Mouse (Mus musculus) heart, postnatal 36 days (tissue): ENCODE measurements around the gene Ighmbp2. TPM values are rescaled to one million over a fixed set of nuclear protein-coding genes. Genes with fewer than 3 reads are reported as not detected.

Source experiments
- DNase-seq, 2 experiments: peaks; one replicate each; pipeline ENCODE4 v3.0.0; 2021 to 2022
- intact Hi-C: fragments of 180-260 bp; cut with DNase I; formaldehyde crosslinking; loops from one replicate; pipeline ENCODE4 v1.15.1; 2025
- total RNA-seq, 2 experiments: library from RNA; stranded (reverse); gene quantifications; 2 replicates each; pipeline ENCODE4 v1.2.3; 2021

Ighmbp2 gene
- total RNA-seq, result 1 to 10 TPM; 3.4 to 3.5 TPM

DNA sequence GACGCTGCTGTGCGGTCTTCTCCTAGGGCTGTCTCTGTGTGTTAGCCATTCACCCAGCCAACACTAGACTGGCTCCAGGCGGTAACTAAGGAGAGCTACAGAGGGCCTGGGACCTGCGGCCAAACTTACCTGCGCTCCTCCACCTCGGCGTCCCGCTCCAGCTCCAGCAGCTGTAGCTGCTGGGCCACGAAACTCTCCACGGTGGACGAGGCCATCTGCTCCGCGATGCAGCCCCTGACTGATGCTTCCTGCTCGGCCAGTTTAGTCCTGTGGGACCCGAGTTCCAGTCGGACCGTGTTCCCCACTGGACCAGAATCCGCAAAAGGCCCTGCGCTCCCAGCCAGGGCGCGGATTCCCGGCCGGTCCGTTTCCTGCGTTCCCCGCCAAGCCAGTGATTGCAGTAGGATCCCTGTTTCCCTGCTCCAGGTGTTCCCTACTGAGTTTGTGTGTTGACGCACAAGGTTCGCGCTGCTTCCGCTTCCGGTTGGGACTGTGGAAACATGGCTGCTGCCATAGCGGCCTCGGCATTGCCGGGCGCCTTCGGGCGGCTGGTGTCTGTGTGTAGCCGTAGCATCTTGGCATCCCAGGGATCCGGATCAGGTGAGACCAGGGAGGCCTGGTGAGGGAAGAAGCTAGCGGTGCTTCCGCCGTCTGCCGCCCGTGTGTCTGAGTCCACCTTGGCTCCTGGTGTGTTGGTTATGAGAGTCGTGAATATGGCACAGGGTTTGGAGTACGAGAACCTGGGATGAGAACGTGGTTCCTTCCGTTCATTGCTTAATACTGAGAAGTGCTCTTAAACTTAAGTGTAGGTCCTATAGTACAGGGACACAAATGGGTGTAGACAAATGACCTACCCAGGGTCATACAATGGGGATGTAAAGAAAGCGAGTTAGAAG lies at the start of gene Ighmbp2, which contains the start of gene Mrpl21:
TSS of gene Ighmbp2 (minus strand) at position 446 of the 896 bp plus-strand sequence.
TSS of gene Mrpl21 (plus strand) at position 330 of the 896 bp plus-strand sequence.
- DNase-seq, result peak; percentile 89 to 93
- intact Hi-C loops, result no loop called here

DNA sequence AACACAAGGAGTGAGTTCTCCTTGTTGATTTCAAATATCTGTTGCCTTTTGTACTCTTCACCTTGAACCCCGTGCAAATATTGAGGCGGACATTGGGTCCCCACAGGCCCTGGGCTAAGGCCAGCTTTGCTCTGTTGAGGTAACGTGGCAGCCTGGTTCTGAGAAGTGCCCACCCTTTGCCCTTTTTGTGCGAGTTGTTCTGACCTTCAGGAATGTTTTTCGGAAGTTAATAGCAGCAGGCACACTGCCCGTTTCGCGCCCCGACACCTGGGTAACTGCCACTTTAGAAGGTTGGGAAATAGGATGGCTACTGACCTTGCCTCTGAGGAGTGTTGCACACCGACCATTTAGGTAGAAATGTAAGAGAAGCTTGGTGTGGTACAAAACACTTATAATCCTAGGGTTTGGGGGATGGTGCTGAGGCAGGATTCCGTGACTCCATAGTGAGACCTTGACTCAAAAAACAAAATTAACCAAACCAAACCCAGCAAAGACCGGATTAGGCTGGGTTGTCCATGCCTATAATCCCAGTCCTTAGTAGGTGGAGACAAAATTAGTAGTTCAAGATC lies 43.7 kb upstream of the Ighmbp2 start:
- intact Hi-C loops, result loop anchor here (10.0 kb wide), 1 partner anchor 248 kb away; the partner anchor contains the start of gene Ppp6r3
- no peak for DNase-seq

DNA sequence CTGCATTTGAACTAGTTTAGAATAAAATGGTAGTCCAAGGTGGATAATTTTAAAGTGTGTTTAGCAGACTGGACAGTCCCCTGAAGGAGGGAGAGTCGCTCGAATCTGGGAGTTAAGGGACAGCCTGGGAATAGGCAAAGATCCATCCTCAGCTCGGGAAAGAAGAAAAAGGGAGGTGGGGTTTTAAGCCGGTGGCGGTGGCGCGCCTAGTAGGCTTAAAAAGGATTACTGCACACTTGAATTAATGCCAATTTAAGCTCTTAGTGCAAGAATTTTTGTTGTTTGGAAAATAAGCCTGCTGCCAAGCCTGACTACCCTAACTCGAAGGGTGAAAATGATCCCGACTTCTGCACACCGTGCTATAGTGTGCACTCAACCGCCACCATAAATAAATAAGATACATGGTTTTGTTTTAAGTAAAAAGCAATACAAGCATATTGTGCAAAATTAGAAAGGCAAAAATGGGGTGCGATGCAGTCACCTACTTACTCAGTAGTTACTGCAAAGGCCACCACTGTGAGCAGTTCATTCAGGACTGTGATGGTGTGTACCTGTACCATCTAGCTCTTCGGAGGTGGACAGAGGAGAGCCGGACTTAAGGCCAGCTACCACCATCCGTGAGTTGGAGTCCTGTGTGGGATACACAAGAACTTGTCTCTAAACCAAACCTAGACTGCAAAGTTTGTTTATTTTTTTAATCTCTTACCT lies 43.1 kb upstream of the Ighmbp2 start:
- intact Hi-C loops, result loop anchor here (1.0 to 10.0 kb wide), 2 partner anchors 27 to 249 kb away; partner anchors contain the start of gene Ppp6r3
- peak; percentile 14 to 46 for DNase-seq

DNA sequence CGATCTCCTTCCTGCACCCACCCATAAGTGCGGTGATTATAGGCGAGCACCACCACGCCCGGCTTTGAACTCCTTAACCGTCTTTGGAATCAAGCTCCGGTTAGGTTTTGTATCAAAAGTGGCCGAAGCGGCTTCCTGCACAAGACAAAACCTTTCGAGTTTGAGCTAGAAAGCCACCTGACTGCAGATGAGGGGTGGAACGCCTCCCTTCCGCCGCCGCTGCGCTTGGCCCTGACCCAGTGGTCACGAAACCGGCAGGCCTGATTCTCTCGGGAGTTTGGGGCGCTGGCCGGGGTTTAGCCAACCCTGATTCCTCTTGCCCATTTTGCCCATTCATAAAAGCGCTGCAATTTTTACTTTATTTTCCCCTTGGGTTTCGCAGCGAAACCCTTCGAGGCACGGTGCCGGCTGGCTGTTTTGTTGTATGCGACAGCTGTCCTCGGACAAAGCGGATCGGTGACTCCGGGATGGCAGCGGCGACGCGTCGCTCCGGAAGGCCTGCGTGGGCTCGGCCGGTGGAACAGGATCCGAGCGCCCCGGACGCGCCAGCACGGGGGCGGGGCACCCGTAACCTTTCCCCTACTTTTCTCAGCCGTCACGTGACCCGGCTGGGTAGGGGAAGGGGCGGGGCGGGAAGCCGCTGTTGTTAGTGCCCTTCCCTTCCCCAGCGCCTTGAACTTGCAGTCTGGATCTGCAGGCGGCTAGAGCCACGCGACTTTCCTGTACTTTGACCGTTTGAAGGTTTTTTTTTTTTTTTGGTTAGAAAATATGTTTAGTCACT lies 42.3 kb upstream of the Ighmbp2 start:
- DNase-seq, result peak; percentile 93 to 95
- intact Hi-C loops, result loop anchor here (1.0 to 10.0 kb wide), 2 partner anchors 28 to 250 kb away; partner anchors contain the start of gene Ppp6r3

DNA sequence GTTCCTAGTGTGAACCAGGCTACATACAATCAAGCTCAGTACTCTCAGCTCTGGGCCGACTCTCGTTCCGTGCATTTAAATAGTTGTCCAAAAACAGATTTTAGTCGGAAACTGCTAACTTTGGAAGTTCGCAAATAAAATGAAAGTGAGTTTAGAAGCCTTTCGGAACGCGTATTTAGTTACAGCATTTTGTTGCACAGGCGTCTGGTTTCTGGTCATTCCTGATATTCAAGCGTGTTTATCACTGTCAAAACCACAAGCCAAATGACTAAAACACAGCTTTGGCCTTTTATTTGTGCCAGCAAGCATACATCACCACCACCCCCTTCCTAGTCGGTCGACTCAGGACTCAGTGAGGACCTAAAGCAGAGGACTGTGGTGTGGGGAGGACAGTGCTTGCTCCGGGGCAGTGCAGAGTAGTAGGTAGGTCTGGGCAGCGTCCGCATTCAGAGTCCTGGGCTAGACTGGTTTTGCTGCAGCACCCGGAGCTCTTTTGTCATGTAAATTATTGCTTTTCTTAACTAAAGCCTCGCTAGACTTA lies 41.5 kb upstream of the Ighmbp2 start:
- peak; percentile 26 to 51 for DNase-seq
- intact Hi-C loops, result loop anchor here (10.0 kb wide), 1 partner anchor 250 kb away; the partner anchor contains the start of gene Ppp6r3

DNA sequence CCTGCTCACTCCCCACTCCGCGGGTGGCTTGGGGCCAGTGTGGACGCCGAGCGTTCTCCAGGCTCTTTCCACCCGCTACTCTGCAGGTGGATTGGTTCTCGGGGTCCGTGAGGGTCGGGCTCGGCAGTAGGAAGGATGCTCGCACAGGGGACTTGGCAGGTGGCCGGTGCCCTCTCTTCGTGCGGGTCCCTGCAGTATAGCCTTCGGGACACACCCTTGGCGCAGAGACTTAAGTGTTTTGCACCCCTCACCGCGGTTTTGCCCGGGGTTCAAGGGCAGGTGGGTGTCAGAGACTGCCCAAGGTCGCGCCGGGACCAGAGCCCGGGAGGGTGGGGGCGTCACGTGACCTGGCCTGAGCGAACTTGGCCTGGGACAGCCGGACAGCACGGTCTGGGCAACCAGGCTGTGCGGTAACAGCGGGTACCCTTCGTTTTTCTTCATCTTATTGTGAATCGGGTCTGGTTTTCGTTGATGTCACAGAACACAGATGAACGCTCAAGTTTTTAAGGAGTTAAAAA lies 41.0 kb upstream of the Ighmbp2 start:
- intact Hi-C loops, result loop anchor here (2.0 to 10.0 kb wide), 2 partner anchors 31 to 251 kb away; partner anchors contain the start of gene Ppp6r3

DNA sequence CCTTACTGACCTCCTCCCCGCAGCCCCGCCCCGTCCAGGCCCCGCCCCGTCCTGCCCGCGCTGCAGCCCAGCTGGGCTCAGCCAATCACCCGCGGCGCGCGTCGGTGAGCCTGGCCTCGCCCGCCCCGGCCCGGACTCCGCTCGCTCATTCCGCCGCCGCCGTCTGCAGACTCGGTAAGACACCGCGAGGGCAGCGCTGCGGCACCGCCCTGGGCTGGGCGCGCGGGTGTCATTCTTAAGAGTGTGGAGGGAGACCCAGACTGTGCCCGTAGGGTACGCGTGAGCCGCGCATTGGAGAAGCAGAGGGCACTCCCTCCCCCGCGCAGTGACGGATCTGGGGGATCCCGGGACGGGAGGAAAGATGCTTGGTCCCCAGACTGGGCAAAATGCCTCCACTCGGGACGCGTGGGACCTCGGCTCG lies 40.4 kb upstream of the Ighmbp2 start:
- intact Hi-C loops, result loop anchor here (2.0 to 10.0 kb wide), 2 partner anchors 30 to 252 kb away; partner anchors contain the start of gene Ppp6r3
- DNase-seq, result peak; percentile 88 to 92

More for the DNA sequence above, 41.0 kb upstream of the Ighmbp2 start:
- DNase-seq, result peak; percentile 82 to 86

DNA sequence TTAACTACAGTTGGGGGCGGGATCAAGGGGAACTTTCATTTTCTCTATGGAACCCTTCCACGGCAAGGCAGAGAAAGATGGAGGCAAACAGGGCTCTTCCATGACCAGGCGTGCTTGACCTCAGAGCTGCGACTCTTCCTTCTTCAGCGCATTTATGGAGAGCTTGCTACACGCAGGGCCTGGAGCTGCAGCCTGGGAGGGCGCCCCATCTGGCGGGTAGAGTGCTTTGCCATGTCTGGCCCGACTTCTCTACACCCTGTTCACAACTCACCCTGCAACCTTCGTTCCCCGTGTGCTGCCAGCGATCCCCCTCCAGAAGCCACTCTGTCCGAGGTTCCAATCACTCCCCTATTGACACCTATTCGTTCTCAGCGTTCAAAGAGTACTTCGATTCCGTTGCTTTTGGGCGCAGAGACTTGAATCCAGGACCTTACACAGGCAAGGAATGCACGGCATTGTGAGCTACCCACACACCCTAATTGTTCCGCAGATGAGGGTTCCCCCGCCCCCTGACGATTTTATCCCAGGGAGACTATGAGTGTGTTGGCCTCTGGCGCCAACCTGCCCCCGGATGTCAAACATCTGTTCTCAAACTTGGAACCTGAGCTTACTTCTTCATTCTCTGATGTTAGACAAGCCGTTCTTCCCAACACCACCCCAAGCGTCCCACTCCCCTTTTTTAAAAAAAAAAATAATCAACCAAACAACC lies 39.6 kb upstream of the Ighmbp2 start, which contains the start of gene Cpt1a:
TSS of gene Cpt1a (plus strand) at position 74 of the 709 bp plus-strand sequence.
- intact Hi-C loops, result loop anchor here (2.0 to 10.0 kb wide), 2 partner anchors 30 to 252 kb away; partner anchors contain the start of gene Ppp6r3
- DNase-seq, result peak; percentile 58 to 69

DNA sequence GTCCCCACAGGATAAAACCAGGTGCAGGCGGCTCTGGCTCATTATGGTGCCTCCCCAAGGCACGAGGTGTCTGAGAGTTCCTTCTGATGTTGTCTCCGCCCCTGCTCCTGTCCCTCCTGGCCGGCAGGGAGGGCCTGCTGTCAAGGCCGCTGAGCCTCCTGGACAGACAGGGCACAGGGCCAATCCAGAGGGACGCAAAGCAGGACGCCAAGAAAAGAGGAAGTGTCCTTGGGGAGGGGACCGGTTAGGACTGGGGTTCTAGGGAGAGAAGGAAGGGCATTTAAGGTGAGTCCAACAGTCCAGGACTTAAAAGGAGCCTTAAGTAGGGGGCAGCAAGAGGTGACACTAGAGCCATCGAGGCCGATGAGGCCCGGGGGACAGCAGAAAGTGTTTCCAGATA lies 38.8 kb upstream of the Ighmbp2 start:
- intact Hi-C loops, result loop anchor here (2.0 to 10.0 kb wide), 3 partner anchors 29 to 253 kb away; partner anchors contain the start of gene Ppp6r3
- peak; percentile 77 for DNase-seq

DNA sequence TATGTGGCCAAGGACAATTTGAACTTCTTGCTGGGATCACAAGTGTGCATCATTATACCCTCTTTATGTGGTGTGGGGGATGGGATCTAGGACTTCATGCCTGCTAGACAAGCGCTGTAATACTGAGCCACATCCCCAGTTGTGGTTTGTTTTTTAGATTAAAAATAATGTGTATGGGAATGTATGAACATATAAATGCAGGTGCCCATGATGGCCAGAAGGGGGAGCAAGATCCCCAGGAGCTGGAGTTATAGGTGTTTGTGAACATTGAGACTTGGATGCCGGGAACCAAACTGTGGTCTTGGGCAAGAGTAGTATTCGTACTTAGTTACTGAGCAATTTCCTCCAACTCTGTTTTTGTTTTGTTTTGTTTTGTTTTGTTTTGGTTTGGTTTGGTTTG lies 38.0 kb upstream of the Ighmbp2 start:
- intact Hi-C loops, result loop anchor here (2.0 to 10.0 kb wide), 2 partner anchors 130 to 254 kb away; partner anchors contain the start of gene Ppp6r3

DNA sequence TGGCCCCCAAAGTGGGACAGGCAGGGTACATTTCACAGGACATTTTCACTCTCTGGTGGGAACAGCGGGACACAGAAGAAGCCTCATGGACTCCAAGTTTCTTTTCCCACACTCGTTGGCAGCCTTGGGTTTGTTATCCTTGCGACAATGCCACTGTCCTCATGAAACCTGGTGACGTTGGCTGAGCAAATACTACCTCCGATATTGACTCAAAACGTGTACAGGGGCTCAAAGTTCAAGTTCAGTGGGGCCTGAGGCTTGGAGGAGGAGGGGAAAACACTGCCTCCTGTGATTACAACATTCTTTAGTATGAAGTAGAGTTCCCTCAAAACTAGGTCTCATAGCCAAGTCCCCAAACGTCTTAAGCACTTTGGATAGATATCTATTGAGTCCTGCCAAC lies 37.3 kb upstream of the Ighmbp2 start:
- intact Hi-C loops, result loop anchor here (2.0 to 10.0 kb wide), 2 partner anchors 131 to 255 kb away; partner anchors contain the start of gene Ppp6r3
- DNase-seq, result no peak

More for the DNA sequence above, 38.0 kb upstream of the Ighmbp2 start:
- DNase-seq, result no peak

DNA sequence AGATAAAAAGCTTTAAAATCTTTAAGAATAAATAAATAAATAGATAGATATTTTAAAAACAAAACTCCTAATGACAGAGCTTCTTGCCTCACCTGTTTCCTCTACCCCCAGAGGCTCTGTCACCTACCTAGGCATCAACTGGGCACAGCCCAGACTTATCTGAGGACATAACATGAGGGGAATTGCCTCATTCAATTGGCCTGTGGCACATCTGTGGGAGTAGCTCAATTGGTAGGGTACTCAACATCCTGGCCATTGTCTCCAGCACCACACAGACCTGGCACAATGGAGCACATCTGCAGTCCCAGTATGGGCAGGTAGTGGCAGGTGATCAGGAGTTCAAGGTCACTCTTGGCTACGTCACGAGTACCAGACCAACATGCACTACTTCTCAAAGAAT lies 36.5 kb upstream of the Ighmbp2 start:
- intact Hi-C loops, result no loop called here
- DNase-seq, result no peak

DNA sequence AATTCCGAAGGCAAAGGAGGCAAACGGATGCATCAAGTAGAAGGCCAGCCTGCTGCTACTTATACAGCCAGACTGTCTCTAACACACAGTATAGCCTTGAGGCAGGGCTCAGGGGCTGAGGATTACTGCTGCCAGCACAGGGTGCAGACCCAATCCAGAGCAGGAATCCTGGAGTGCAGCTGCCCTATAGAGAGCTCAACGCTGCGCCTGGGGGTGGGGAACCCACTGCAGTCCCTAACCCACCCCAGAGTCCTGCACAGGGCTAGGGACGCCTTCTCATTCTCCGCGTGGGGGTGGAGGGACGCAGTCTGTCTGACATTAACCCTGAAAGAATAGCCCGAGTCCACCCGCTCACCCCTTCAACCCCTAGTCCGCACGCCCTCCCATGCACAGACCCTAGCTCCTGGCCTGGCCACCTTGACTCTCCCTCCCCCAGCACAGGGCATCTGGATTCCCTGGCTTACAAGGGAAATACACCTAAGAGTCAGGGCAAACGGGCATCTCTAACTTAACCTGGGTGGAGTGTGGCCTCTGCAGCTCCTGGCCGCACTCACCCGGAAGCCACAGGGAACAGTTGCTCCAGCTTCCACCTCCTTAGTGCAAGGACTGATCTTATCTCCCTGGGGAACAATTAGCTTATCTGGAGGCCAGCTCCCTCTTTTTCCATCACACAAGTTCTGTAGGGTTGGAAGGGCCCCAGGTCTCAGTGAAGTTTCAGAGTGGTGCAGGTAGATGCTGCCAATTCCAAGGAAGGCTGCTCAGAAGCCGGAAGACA lies 24.5 kb upstream of the Ighmbp2 start:
- intact Hi-C loops, result no loop called here
- no peak for DNase-seq

DNA sequence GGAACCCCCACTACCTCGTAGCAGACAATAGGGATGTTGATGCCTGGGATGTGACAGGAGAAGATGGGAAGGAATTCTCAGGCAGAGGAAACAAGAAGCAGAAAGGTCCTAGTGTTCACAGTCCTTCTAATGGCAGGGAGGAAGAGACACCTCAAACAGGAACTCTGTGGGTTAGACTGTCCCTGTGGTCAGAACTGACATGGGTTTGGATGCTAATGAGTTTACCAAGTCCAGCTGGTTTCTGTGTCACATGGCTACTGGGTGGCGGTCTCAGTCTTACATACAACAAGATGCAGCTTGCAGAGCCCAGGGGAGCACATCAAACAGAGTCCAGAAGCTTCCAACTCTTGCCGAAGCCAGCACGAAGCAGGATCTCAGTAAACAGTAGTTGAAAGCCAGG lies 21.2 kb upstream of the Ighmbp2 start:
- intact Hi-C loops, result no loop called here
- no peak for DNase-seq

DNA sequence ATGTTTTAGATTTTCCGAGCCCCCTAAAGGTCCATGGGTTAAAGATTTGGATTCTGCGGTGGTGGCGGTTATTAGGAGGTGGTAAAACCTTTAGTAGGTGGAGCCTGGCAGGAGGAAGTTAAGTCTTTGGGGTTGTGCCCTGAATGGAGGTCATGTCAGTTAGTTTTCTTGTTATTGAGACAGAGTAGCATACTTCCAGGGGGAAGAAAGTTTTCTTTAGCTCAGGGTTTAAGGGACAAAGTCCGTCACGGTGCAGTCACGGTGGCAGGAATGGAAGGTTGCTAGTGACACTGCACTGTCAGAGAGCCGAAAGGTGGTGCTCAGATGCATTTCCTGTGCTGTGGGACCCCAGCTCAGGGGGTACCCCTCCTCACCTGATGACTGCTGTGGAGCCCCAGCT lies 15.0 kb upstream of the Ighmbp2 start:
- intact Hi-C loops, result no loop called here
- DNase-seq, result no peak

DNA sequence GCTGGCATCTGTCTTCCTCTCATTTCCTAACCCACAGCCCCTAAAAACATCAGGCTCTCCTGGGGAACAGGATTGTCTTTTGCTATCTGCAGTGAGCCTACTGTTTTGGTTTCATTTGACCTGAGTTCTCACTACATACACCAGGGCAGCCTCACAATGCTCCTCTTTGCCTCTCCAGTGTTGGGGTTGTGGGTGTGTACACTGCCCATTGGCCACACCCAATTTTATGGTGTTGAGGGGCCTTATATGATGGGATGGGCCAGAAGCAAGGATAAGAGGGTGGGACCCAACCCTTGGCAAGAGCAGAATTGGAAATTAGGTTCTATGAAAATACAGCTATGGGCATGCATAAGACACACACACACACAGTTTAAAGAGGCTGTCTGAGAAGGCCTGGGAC lies 14.2 kb upstream of the Ighmbp2 start:
- intact Hi-C loops, result no loop called here
- DNase-seq, result no peak

DNA sequence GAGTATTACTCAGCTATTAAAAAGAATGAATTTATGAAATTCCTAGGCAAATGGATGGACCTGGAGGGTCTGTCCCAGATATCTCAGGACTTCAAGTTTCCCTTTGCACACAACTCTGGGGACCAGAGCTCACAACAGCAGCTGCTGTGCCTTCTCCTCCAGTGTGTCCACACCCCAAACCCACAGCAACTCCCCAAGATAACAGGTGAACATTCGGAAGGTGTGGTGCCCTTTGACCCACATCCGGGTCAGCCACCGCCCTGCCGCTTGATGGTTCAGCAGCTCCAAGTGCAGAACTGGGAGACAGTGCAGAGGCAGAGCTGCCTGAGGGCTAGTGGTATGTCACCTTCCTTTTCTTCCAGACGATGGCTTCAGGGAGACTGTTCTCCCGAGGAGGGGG lies 12.4 kb upstream of the Ighmbp2 start:
- DNase-seq, result no peak
- intact Hi-C loops, result no loop called here
